Mouse (Mus musculus): Measurements from ENCODE around the gene Chst3. TPM values are rescaled to one million over a fixed set of nuclear protein-coding genes. Genes with fewer than 3 reads are reported as not detected.
"Not testable (repeated sequence)": the region's sequence is repeated elsewhere in the genome, so short reads cannot be mapped to it uniquely, and the experiment has no call there.

Chst3 gene
- total RNA-seq, 4 experiments from 2014 or later: 0.22 to 0.45 (median 0.32) TPM

- not testable (repeated sequence) for DNase-seq (ENCODE audit: low spot score in 2 of 2)
These were observed 56.7 kb downstream of the Chst3 start for GRCm38 (mm10) chr10:60162184-60162972.

- DNase-seq (ENCODE audit: low spot score in 2 of 2): not testable (repeated sequence)
These were observed 57.7 kb downstream of the Chst3 start for GRCm38 (mm10) chr10:60161397-60161796.

GRCm38 (mm10) chr10:60158144-60158543 lies 60.9 kb downstream of the Chst3 start:
- no peak for DNase-seq (ENCODE audit: low spot score in 2 of 2)

GRCm38 (mm10) chr10:60156016-60156415 lies 63.0 kb downstream of the Chst3 start:
- DNase-seq (ENCODE audit: low spot score in 2 of 2): no peak

- no peak for DNase-seq (ENCODE audit: low spot score in 2 of 2)
These were observed 67.9 kb downstream of the Chst3 start for GRCm38 (mm10) chr10:60151107-60151663.

- DNase-seq (ENCODE audit: low spot score in 2 of 2): peak; percentile 48 to 49
These were observed 71.0 kb downstream of the Chst3 start for GRCm38 (mm10) chr10:60148087-60148486.

GRCm38 (mm10) chr10:60147510-60148047 lies 71.5 kb downstream of the Chst3 start:
- DNase-seq (ENCODE audit: low spot score in 2 of 2): not testable (repeated sequence)

- no peak for DNase-seq (ENCODE audit: low spot score in 2 of 2)
These were observed 77.4 kb downstream of the Chst3 start for GRCm38 (mm10) chr10:60141656-60142160.

- DNase-seq (ENCODE audit: low spot score in 2 of 2): no peak
These were observed 78.3 kb downstream of the Chst3 start for GRCm38 (mm10) chr10:60140751-60141150.

- DNase-seq (ENCODE audit: low spot score in 2 of 2): no peak
These were observed 80.4 kb downstream of the Chst3 start for GRCm38 (mm10) chr10:60138680-60139079.

- DNase-seq (ENCODE audit: low spot score in 2 of 2): no peak
These were observed 82.1 kb downstream of the Chst3 start for GRCm38 (mm10) chr10:60136935-60137334.

GRCm38 (mm10) chr10:60136010-60136409 lies 83.0 kb downstream of the Chst3 start:
- not testable (repeated sequence) for DNase-seq (ENCODE audit: low spot score in 2 of 2)

- DNase-seq (ENCODE audit: low spot score in 2 of 2): no peak
These were observed 84.9 kb downstream of the Chst3 start for GRCm38 (mm10) chr10:60134201-60134600.

GRCm38 (mm10) chr10:60133501-60133900 lies 85.6 kb downstream of the Chst3 start:
- no peak for DNase-seq (ENCODE audit: low spot score in 2 of 2)

Small RNA genes lying within 50 kb of the gene (microRNA-seq; reads per million reads assigned to microRNA genes)
- gene Gm22117: not detected

Other genes with a start within 250 kb of the Chst3 start
- 10 to 100 TPM; 13.9 to 18.9 (median 14.3) TPM for gene Ascc1, start 216.5 kb downstream of the Chst3 start, total RNA-seq (2022)
- 10 to 100 TPM; 39.3 to 51.5 (median 43.3) TPM for gene Anapc16, start 216.1 kb downstream of the Chst3 start, total RNA-seq (2022)
- 1 to 10 TPM; 2.8 to 7.0 (median 5.4) TPM for gene Spock2, start 113.0 kb downstream of the Chst3 start, total RNA-seq (2022)
- 100 to 1,000 TPM; 813 to 866 (median 853) TPM for gene Psap, start 58.4 kb upstream of the Chst3 start, total RNA-seq (2022)
- gene Vsir, start 127.6 kb upstream of the Chst3 start, total RNA-seq (2022): 1 to 10 TPM; 2.3 to 5.2 (median 3.8) TPM
- not detected for gene Gm17455, start 180.5 kb upstream of the Chst3 start, total RNA-seq (2022)

Data from gastrocnemius, adult 8-10 months (tissue).